Mouse (Mus musculus): ENCODE measurements at regions not wholly inside any gene's neighbourhood (a gene's known extent, or its start where the extent isn't known, plus 50 kb on each side); places are given as distances from the start of the nearest gene placed in this dataset.

GRCm38 (mm10) chr3:67661529-67661928 is 79.0 kb downstream of the Mfsd1 start:
- no peak for DNase-seq (ENCODE audit: extremely low spot score, low read depth, low spot score)

- DNase-seq (ENCODE audit: extremely low spot score, low read depth, low spot score): peak; percentile 18
Measured at GRCm38 (mm10) chr3:67709322-67709721, 126.8 kb downstream of the Mfsd1 start.

GRCm38 (mm10) chr3:67711716-67712115 is 129.2 kb downstream of the Mfsd1 start:
- DNase-seq (ENCODE audit: extremely low spot score, low read depth, low spot score): no peak

GRCm38 (mm10) chr3:67731921-67732320 is 149.4 kb downstream of the Mfsd1 start:
- DNase-seq (ENCODE audit: extremely low spot score, low read depth, low spot score): no peak

- DNase-seq (ENCODE audit: extremely low spot score, low read depth, low spot score): no peak
Measured at GRCm38 (mm10) chr3:67732858-67733257, 150.3 kb downstream of the Mfsd1 start.

- DNase-seq (ENCODE audit: extremely low spot score, low read depth, low spot score): no peak
Measured at GRCm38 (mm10) chr3:67754256-67754655, 137.8 kb upstream of the Iqcj start.

GRCm38 (mm10) chr3:67768603-67769002 is 123.4 kb upstream of the Iqcj start:
- no peak for DNase-seq (ENCODE audit: extremely low spot score, low read depth, low spot score)

GRCm38 (mm10) chr3:67773403-67773802 is 118.6 kb upstream of the Iqcj start:
- DNase-seq (ENCODE audit: extremely low spot score, low read depth, low spot score): no peak

- no peak for DNase-seq (ENCODE audit: extremely low spot score, low read depth, low spot score)
Measured at GRCm38 (mm10) chr3:67782177-67782576, 109.8 kb upstream of the Iqcj start.

- no peak for DNase-seq (ENCODE audit: extremely low spot score, low read depth, low spot score)
Measured at GRCm38 (mm10) chr3:67806847-67807601, 85.0 kb upstream of the Iqcj start.

GRCm38 (mm10) chr3:67828156-67828555 is 63.9 kb upstream of the Iqcj start:
- DNase-seq (ENCODE audit: extremely low spot score, low read depth, low spot score): no peak

- DNase-seq (ENCODE audit: extremely low spot score, low read depth, low spot score): no peak
Measured at GRCm38 (mm10) chr3:67833041-67833663, 58.9 kb upstream of the Iqcj start.
